Mouse (Mus musculus) C2C12 (cell line): ENCODE data around the gene Ddx39b.

Source experiments
- CEBPB ChIP-seq: IDR thresholded peaks from one replicate; pipeline ENCODE4 v1.6.1; 2011; ENCODE audit warnings: low read depth, mild to moderate bottlenecking, control low read depth, moderate library complexity
- CTCF ChIP-seq: IDR thresholded peaks from one replicate; pipeline ENCODE4 v1.5.1; 2011; ENCODE audit not compliant: control insufficient read depth, insufficient read depth, insufficient read length
- FOSL1 ChIP-seq: IDR thresholded peaks from one replicate; pipeline ENCODE4 v1.8.0; 2011; ENCODE audit warnings: mild to moderate bottlenecking, low read length; ENCODE audit not compliant: poor library complexity, insufficient read depth, severe bottlenecking
- MAX ChIP-seq: IDR thresholded peaks from one replicate; pipeline ENCODE4 v1.6.1; 2011; ENCODE audit warnings: mild to moderate bottlenecking, control low read depth
- USF1 ChIP-seq: IDR thresholded peaks from one replicate; pipeline ENCODE4 v1.6.1; 2011; ENCODE audit warnings: low read depth, mild to moderate bottlenecking, control low read depth, moderate library complexity

DNA sequence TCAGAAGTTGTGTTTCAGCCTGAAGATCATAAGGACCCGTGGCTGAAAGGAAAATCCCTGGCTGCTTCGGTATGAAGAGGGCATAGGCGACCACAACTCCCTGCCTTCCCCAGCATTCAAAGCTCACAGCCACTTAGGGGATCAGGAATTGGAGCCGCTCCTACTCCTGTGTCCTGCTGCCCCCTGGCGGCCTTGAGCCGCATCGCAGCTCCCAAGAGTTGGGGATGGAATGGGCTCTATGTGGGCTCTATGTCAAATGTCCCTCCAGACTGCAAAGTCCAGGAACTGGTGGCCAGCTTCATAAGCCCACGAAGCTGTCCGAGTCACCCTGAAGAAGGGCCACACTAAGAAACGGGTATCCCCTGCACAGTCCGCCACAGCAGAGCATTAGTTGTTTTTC lies 33.2 kb downstream of the Ddx39b start:
- no peak for TF ChIP-seq CTCF
- TF ChIP-seq FOSL1: no peak
- no peak for TF ChIP-seq USF1
- no peak for TF ChIP-seq CEBPB
- TF ChIP-seq MAX: no peak
